Comparison of ENCODE assay signal across 8 mouse cellular contexts in genomic region chr3:88137821-88138220, GRCm38 (mm10). TPM values are rescaled to one million over a fixed set of nuclear protein-coding genes. Genes with fewer than 3 reads are reported as not detected.
DNase-seq lines count a peak whose midpoint lies in the region; ATAC-seq and TF ChIP-seq lines count a peak whose summit lies in the region.

No protein-coding gene starts in this region.

- WGBS in embryonic facial prominence, embryonic 14.5 days: 10% methylated on average over 3 of the region's 3 CpGs
- WGBS in limb, embryonic 13.5 days: 7% methylated on average over 3 of the region's 3 CpGs
- WGBS in olfactory bulb, adult 2 months: 2% methylated on average over 3 of the region's 3 CpGs

- no peaks in the 10 kb centered on the region for H3K36me3 ChIP-seq in erythroblast, embryonic 14.5 days (ENCODE audit: control insufficient read depth)
- H3K36me3 ChIP-seq in embryonic facial prominence, embryonic 14.5 days (ENCODE audit: control insufficient read depth, insufficient read depth, low read length): no peaks in the 10 kb centered on the region
- no peaks in the 10 kb centered on the region for H3K36me3 ChIP-seq in limb, embryonic 13.5 days

- no peaks in the 10 kb centered on the region for H3K9me3 ChIP-seq in erythroblast, embryonic 14.5 days (ENCODE audit: control insufficient read depth, low read length)
- no peaks in the 10 kb centered on the region for H3K9me3 ChIP-seq in embryonic facial prominence, embryonic 14.5 days (ENCODE audit: control insufficient read depth, low read length)
- no peaks in the 10 kb centered on the region for H3K9me3 ChIP-seq in limb, embryonic 13.5 days

- H3K4me2 ChIP-seq in embryonic facial prominence, embryonic 14.5 days (ENCODE audit: low read depth, low read length): peak overlapping the region; percentile 95
- H3K4me2 ChIP-seq in limb, embryonic 13.5 days (replicated peaks): peak overlapping the region; percentile 98

- H3K4me1 ChIP-seq in erythroblast, embryonic 14.5 days (ENCODE audit: control insufficient read depth): peaks cover 52% of the 10 kb centered on the region
- peaks cover 25% of the 10 kb centered on the region for H3K4me1 ChIP-seq in embryonic facial prominence, embryonic 14.5 days (ENCODE audit: control insufficient read depth, insufficient read depth, low read length)
- H3K4me1 ChIP-seq in limb, embryonic 13.5 days: peaks cover 36% of the 10 kb centered on the region
- peaks cover 40% of the 10 kb centered on the region for H3K4me1 ChIP-seq in olfactory bulb, adult 2 months (ENCODE audit: control insufficient read depth, insufficient read depth, low read length)

- no peak for TF ChIP-seq CTCF in olfactory bulb, adult 2 months (IDR thresholded peaks at IDR 0.05; ENCODE audit: insufficient read depth, low read depth, low read length)

- ATAC-seq in erythroblast, adult 5-6 weeks (replicated peaks; ENCODE audit: low FRiP score, poor library complexity, severe bottlenecking): no peak
- ATAC-seq in embryonic facial prominence, embryonic 14.5 days (ENCODE audit: low read depth): no peak
- no peak for ATAC-seq in limb, embryonic 13.5 days (ENCODE audit: low FRiP score, low read depth)

- peaks cover 25% of the 10 kb centered on the region for H3K27me3 ChIP-seq in erythroblast, embryonic 14.5 days (ENCODE audit: control insufficient read depth)
- no peaks in the 10 kb centered on the region for H3K27me3 ChIP-seq in embryonic facial prominence, embryonic 14.5 days (replicated peaks; ENCODE audit: control insufficient read depth, insufficient read depth, low read length)
- no peaks in the 10 kb centered on the region for H3K27me3 ChIP-seq in limb, embryonic 13.5 days

- TF ChIP-seq POLR2A in olfactory bulb, adult 2 months (IDR thresholded peaks at IDR 0.05; ENCODE audit: insufficient read depth, low read depth, low read length): no peak

- peak overlapping the region; percentile 63 for H3K4me3 ChIP-seq in erythroblast, embryonic 14.5 days (replicated peaks)
- peak overlapping the region; percentile 54 for H3K4me3 ChIP-seq in embryonic facial prominence, embryonic 14.5 days (ENCODE audit: low read depth, low read length)
- H3K4me3 ChIP-seq in limb, embryonic 13.5 days: peak overlapping the region; percentile 59
- H3K4me3 ChIP-seq in olfactory bulb, adult 2 months (ENCODE audit: insufficient read depth, low read depth, low read length): peak overlapping the region; percentile 70

- peak; percentile 83 for DNase-seq in A20 (ENCODE audit: low read depth, low spot score)
- no peak for DNase-seq in embryonic facial prominence, embryonic 14.5 days (ENCODE audit: low spot score)
- DNase-seq in layer of hippocampus, adult 11-12 months (ENCODE audit: low spot score): no peak
- no peak for DNase-seq in urinary bladder, adult 2 months (ENCODE audit: low spot score)

- peak overlapping the region; percentile 99 for H3K27ac ChIP-seq in embryonic facial prominence, embryonic 14.5 days (replicated peaks; ENCODE audit: low read depth, low read length)
- H3K27ac ChIP-seq in limb, embryonic 13.5 days: peak overlapping the region; percentile 99
- peak overlapping the region; percentile 99 for H3K27ac ChIP-seq in olfactory bulb, adult 2 months (ENCODE audit: insufficient read depth, low read depth, low read length)

- H3K9ac ChIP-seq in embryonic facial prominence, embryonic 14.5 days (ENCODE audit: low read depth, low read length): peak overlapping the region; percentile 69
- H3K9ac ChIP-seq in limb, embryonic 13.5 days: peak overlapping the region; percentile 62; the same call in 1 of the 2 replicates

RNA-seq across cellular contexts. Expression of gene Mef2d, which starts 4.4 kb away (rescaled TPM):
- 2.6 and 3.4 TPM in 2 replicates for polyA plus RNA-seq in erythroblast, embryonic 14.5 days (2012)
- 38.2 and 38.7 TPM in 2 replicates for total RNA-seq in erythroblast, adult 5-6 weeks (2015; ENCODE audit: low replicate concordance)
- total RNA-seq in erythroblast, adult 5-6 weeks (2017; ENCODE audit: low replicate concordance): 11.3 and 19.8 TPM in 2 replicates
- 36.8 and 41.7 TPM in 2 replicates for polyA plus RNA-seq in embryonic facial prominence, embryonic 14.5 days (2014; fragmentation: Nextera tagmentation; extraction: Ambion mirVana)
- polyA plus RNA-seq in limb, embryonic 13.5 days (2015; fragmentation: Nextera tagmentation; extraction: Ambion mirVana): 16.4 and 19.7 TPM in 2 replicates
- polyA plus RNA-seq in olfactory bulb, adult 2 months (2012; ENCODE audit: insufficient read depth, insufficient read length, low replicate concordance, missing spikeins): 460 TPM in 1 of 2 replicates, not detected in the other
- 34.6 and 51.0 TPM in 2 replicates for polyA plus RNA-seq in urinary bladder, adult 2 months (2012; rRNA removed)

RNA-seq across cellular contexts. Expression of gene Iqgap3, which starts 56.0 kb away (rescaled TPM):
- polyA plus RNA-seq in erythroblast, embryonic 14.5 days (2012): 1.6 and 3.1 TPM in 2 replicates
- total RNA-seq in erythroblast, adult 5-6 weeks (2015; ENCODE audit: low replicate concordance): 6.5 and 6.7 TPM in 2 replicates
- total RNA-seq in erythroblast, adult 5-6 weeks (2017; ENCODE audit: low replicate concordance): 6.8 and 25.6 TPM in 2 replicates
- polyA plus RNA-seq in embryonic facial prominence, embryonic 14.5 days (2014; fragmentation: Nextera tagmentation; extraction: Ambion mirVana): 16.2 and 21.0 TPM in 2 replicates
- 19.5 and 20.6 TPM in 2 replicates for polyA plus RNA-seq in limb, embryonic 13.5 days (2015; fragmentation: Nextera tagmentation; extraction: Ambion mirVana)
- not detected in 2 replicates for polyA plus RNA-seq in olfactory bulb, adult 2 months (2012; ENCODE audit: insufficient read depth, insufficient read length, low replicate concordance, missing spikeins)
- polyA plus RNA-seq in urinary bladder, adult 2 months (2012; rRNA removed): 2.0 and 2.6 TPM in 2 replicates

RNA-seq across cellular contexts. Expression of gene Ttc24, which starts 59.7 kb away (rescaled TPM):
- polyA plus RNA-seq in erythroblast, embryonic 14.5 days (2012): not detected in 2 replicates
- total RNA-seq in erythroblast, adult 5-6 weeks (2015; ENCODE audit: low replicate concordance): not detected in 2 replicates
- not detected in 2 replicates for total RNA-seq in erythroblast, adult 5-6 weeks (2017; ENCODE audit: low replicate concordance)
- polyA plus RNA-seq in embryonic facial prominence, embryonic 14.5 days (2014; fragmentation: Nextera tagmentation; extraction: Ambion mirVana): 0.17 and 0.31 TPM in 2 replicates
- polyA plus RNA-seq in limb, embryonic 13.5 days (2015; fragmentation: Nextera tagmentation; extraction: Ambion mirVana): not detected in 2 replicates
- not detected in 2 replicates for polyA plus RNA-seq in olfactory bulb, adult 2 months (2012; ENCODE audit: insufficient read depth, insufficient read length, low replicate concordance, missing spikeins)
- polyA plus RNA-seq in urinary bladder, adult 2 months (2012; rRNA removed): not detected in 2 replicates
